Mouse (Mus musculus): Measurements from ENCODE around the gene Tmem214. TPM values are rescaled to one million over a fixed set of nuclear protein-coding genes. Genes with fewer than 3 reads are reported as not detected.
A peak's percentile ranks its signal among the peaks of the same experiment; 100 is the strongest.

Gene Tmem214
- polyA plus RNA-seq, 1 experiment = 86.6 TPM

GRCm38 (mm10) chr5:30909863-30910262 is 42.1 kb downstream of the Tmem214 start:
- DNase-seq = no peak
- TF ChIP-seq POLR2A (IDR thresholded peaks at IDR 0.05; ENCODE audit: borderline replicate concordance, extremely low read depth, low read depth, low read length) (no peak), CTCF (IDR thresholded peaks at IDR 0.05; ENCODE audit: insufficient read depth, low read length) (no peak)
- Histone ChIP-seq H3K4me1 (ENCODE audit: control insufficient read depth, insufficient read depth, low read length) (peaks cover 26% of the 10 kb centered on the region), H3K4me3 (replicated peaks; ENCODE audit: extremely low read depth, low read depth, low read length) (no peak overlapping the region)
- whole genome bisulfite sequencing = 83% methylated on average over 7 of the region's 7 CpGs

GRCm38 (mm10) chr5:30910481-30910880 is 42.7 kb downstream of the Tmem214 start:
- Histone ChIP-seq H3K4me3 (replicated peaks; ENCODE audit: extremely low read depth, low read depth, low read length) (no peak overlapping the region), H3K4me1 (ENCODE audit: control insufficient read depth, insufficient read depth, low read length) (peaks cover 30% of the 10 kb centered on the region)
- TF ChIP-seq POLR2A (IDR thresholded peaks at IDR 0.05; ENCODE audit: borderline replicate concordance, extremely low read depth, low read depth, low read length) (no peak), CTCF (IDR thresholded peaks at IDR 0.05; ENCODE audit: insufficient read depth, low read length) (no peak)
- no peak for DNase-seq

DNA sequence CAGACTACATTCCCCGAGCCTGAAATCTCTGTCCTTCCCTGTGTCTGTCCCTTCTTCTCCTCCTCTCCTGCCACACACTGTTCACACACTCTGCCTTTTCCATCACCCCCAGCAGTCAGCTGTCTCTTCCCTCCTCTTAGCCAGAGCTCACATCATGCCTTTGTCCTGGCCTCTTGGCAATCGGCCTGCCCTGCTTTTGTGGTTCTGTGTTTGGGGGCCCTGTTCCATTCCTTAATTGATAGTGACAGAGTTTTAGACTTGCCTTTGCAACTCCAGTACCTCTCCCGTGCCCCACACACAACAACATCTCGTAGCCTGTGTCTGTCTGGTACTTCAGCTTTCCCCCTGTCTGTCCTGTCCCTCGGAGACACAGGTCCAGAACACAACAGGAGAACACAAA is 44.3 kb downstream of the Tmem214 start:
- no peak for TF ChIP-seq POLR2A (IDR thresholded peaks at IDR 0.05; ENCODE audit: borderline replicate concordance, extremely low read depth, low read depth, low read length)
- no peak for TF ChIP-seq CTCF (IDR thresholded peaks at IDR 0.05; ENCODE audit: insufficient read depth, low read length)
- DNase-seq = no peak
- WGBS = 59% methylated on average over 5 of the region's 5 CpGs
- H3K4me1 ChIP-seq (ENCODE audit: control insufficient read depth, insufficient read depth, low read length) = peaks cover 39% of the 10 kb centered on the region
- H3K4me3 ChIP-seq (replicated peaks; ENCODE audit: extremely low read depth, low read depth, low read length) = no peak overlapping the region

DNA sequence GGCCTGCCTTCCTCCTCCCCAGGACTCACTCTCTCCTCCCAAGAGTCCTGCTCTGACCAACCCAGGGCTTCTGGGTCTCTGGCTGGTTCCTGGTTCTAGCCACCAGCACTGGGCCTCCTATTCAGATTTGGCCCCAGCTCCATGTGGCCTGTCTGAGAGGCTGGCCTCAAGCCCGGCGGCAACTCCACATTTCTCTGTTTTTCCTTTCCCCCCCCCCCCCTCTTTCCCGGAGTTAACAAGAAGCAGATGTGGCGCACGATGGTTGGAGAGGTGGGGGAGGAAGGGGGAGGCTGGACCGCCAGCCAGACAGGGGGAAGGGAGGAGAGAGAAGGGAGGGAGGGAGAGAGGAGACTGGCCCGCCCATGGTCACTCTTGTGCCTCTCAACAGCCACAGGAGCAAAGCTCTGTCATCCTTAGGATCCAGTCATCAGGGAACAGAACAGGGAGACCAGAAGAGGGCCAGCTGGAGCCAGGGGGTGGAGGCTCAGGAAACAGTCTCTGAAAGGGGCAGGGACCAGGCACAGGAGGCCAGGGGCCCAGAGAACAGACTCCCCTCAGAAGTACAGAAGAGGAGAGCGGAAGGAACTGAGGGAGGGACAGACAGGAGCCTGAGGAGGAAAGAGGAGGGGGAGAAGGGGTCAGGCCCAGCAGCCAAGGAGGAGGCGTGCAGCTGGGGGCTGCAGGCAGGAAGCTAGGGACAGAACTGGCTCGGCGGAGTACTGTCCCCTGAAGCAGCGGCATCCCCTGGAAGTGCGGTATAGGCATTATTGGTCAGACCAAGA is 45.4 kb downstream of the Tmem214 start, which contains the start of gene Emilin1:
Emilin1 (plus strand) TSS at position 343 of the 782 bp plus-strand sequence.
- WGBS = 21% methylated on average over 13 of the region's 13 CpGs
- peak; percentile 41 for DNase-seq
- peak within 1 kb of the TSS; percentile 64 for H3K4me3 ChIP-seq (replicated peaks; ENCODE audit: extremely low read depth, low read depth, low read length)
- H3K4me1 ChIP-seq (ENCODE audit: control insufficient read depth, insufficient read depth, low read length) = peaks cover 36% of the 10 kb centered on the region
- TF ChIP-seq POLR2A (IDR thresholded peaks at IDR 0.05; ENCODE audit: borderline replicate concordance, extremely low read depth, low read depth, low read length) (peak; percentile 51; the same call in 1 of the 2 replicates), CTCF (IDR thresholded peaks at IDR 0.05; ENCODE audit: insufficient read depth, low read length) (no peak)

DNA sequence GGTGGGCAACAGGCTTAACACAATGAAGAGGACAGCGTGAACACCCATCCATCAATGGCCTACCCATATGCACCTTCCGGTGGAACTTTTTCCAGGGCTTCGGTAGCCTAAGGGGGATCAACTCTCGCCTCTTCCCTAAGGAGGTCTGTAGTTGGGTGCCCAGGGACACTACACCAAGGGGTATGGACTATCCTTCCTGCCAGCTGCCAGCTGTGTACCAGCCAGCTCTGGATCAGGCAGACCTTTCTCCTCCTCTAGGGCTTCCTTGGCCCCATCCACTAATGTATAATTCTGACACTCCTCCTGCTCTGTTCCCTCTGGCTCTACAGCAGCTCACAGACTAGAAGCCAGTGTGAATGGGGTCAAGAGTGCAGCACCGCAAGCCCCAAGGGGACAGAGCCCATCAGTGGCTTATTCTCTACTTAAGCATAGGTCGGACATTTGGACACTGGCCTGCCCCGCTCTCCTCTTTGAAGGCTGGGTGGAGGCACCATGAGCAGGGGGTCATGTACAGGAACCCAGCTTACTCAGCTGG is 46.4 kb downstream of the Tmem214 start:
- TF ChIP-seq CTCF (IDR thresholded peaks at IDR 0.05; ENCODE audit: insufficient read depth, low read length) (no peak), POLR2A (IDR thresholded peaks at IDR 0.05; ENCODE audit: borderline replicate concordance, extremely low read depth, low read depth, low read length) (no peak)
- H3K4me1 ChIP-seq (ENCODE audit: control insufficient read depth, insufficient read depth, low read length) = peaks cover 35% of the 10 kb centered on the region
- no peak for DNase-seq
- 32% methylated on average over 7 of the region's 7 CpGs for WGBS
- H3K4me3 ChIP-seq (replicated peaks; ENCODE audit: extremely low read depth, low read depth, low read length) = peak overlapping the region; percentile 64

DNA sequence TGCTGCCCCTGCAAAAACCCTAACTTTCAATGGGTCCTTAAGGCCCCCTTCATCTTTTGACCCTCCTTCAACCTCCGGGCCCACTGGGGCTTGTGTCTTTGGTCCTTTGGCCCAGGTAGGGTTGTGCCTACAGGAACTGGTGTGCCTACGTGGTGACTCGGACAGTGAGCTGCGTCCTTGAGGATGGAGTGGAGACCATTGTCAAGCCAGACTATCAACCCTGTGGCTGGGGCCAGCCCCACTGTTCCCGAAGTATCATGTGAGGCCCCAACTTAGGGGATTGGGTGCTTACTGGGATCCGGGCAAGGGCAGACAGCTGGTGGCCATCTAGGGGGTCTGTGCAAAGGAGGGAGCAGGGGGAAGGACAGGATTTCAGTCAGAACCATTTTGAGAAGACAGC is 47.0 kb downstream of the Tmem214 start:
- WGBS = 37% methylated on average over 6 of the region's 6 CpGs
- TF ChIP-seq CTCF (IDR thresholded peaks at IDR 0.05; ENCODE audit: insufficient read depth, low read length) (no peak), POLR2A (IDR thresholded peaks at IDR 0.05; ENCODE audit: borderline replicate concordance, extremely low read depth, low read depth, low read length) (no peak)
- Histone ChIP-seq H3K4me3 (replicated peaks; ENCODE audit: extremely low read depth, low read depth, low read length) (peak overlapping the region; percentile 3), H3K4me1 (ENCODE audit: control insufficient read depth, insufficient read depth, low read length) (peaks cover 35% of the 10 kb centered on the region)
- no peak for DNase-seq

GRCm38 (mm10) chr5:30915456-30915855 is 47.6 kb downstream of the Tmem214 start:
- no peak for DNase-seq
- Histone ChIP-seq H3K4me3 (replicated peaks; ENCODE audit: extremely low read depth, low read depth, low read length) (peak overlapping the region; percentile 1), H3K4me1 (ENCODE audit: control insufficient read depth, insufficient read depth, low read length) (peaks cover 35% of the 10 kb centered on the region)
- TF ChIP-seq POLR2A (IDR thresholded peaks at IDR 0.05; ENCODE audit: borderline replicate concordance, extremely low read depth, low read depth, low read length) = no peak
- 26% methylated on average over 9 of the region's 9 CpGs for WGBS

DNA sequence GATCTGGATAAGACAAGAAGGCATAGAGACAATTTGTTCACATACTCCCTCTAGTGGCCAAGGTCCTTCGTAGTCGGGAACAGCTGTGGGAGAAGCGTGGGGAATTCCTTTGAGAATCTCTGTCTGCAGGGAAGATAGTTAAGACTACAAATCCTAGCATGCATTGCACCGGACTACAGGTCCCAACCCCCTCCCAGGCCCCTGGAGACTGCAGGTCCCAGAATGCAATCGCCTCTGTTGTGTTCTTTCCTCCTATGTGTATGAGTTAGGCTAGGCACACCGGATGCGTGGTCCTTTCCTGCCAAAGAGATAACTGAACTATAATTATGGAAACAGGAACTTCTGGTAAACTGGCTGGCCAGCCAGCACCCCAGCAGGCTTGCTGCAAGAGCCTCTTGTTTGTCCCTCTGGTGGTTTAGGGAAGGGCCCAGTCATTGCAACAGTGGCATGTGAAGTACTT is 48.2 kb downstream of the Tmem214 start:
- 3% methylated on average over 7 of the region's 7 CpGs for WGBS
- DNase-seq = peak; percentile 74

DNA sequence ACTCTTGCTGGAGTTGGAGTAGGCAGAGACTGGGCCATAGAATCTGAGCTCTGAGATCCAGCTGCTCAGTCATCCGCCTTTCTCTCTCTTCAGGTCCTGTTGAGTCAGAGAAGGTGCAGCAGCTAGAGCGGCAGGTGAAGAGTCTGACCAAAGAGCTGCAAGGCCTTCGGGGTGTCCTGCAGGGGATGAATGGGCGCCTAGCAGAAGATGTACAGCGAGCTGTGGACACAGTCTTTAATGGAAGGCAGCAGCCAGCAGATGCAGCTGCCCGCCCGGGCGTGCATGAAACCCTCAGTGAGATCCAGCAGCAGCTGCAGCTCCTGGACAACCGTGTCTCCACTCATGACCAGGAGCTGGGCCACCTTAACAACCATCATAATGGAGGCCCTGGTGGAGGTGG is 49.0 kb downstream of the Tmem214 start:
- TF ChIP-seq CTCF (IDR thresholded peaks at IDR 0.05; ENCODE audit: insufficient read depth, low read length) (no peak), POLR2A (IDR thresholded peaks at IDR 0.05; ENCODE audit: borderline replicate concordance, extremely low read depth, low read depth, low read length) (no peak)
- DNase-seq = no peak
- WGBS = 96% methylated on average over 9 of the region's 9 CpGs
- H3K4me3 ChIP-seq (replicated peaks; ENCODE audit: extremely low read depth, low read depth, low read length) = no peak overlapping the region
- H3K4me1 ChIP-seq (ENCODE audit: control insufficient read depth, insufficient read depth, low read length) = peaks cover 36% of the 10 kb centered on the region

More for the DNA sequence above, 48.2 kb downstream of the Tmem214 start:
- H3K4me3 ChIP-seq (replicated peaks; ENCODE audit: extremely low read depth, low read depth, low read length) = no peak overlapping the region
- peaks cover 35% of the 10 kb centered on the region for H3K4me1 ChIP-seq (ENCODE audit: control insufficient read depth, insufficient read depth, low read length)
- TF ChIP-seq CTCF (IDR thresholded peaks at IDR 0.05; ENCODE audit: insufficient read depth, low read length) (peak; percentile 63), POLR2A (IDR thresholded peaks at IDR 0.05; ENCODE audit: borderline replicate concordance, extremely low read depth, low read depth, low read length) (peak; percentile 47; the same call in 1 of the 2 replicates)

- peaks cover 33% of the 10 kb centered on the region for H3K4me1 ChIP-seq (ENCODE audit: control insufficient read depth, insufficient read depth, low read length)
- DNase-seq = no peak
- WGBS = 90% methylated on average over 11 of the region's 11 CpGs
- no peak overlapping the region for H3K4me3 ChIP-seq (replicated peaks; ENCODE audit: extremely low read depth, low read depth, low read length)
- no peak for TF ChIP-seq POLR2A (IDR thresholded peaks at IDR 0.05; ENCODE audit: borderline replicate concordance, extremely low read depth, low read depth, low read length)
- no peak for TF ChIP-seq CTCF (IDR thresholded peaks at IDR 0.05; ENCODE audit: insufficient read depth, low read length)
Measured at GRCm38 (mm10) chr5:30917348-30917747, 49.5 kb downstream of the Tmem214 start.

All from lung, adult 2 months (tissue).